Mouse (Mus musculus): ENCODE measurements at regions not wholly inside any gene's neighbourhood (a gene's known extent, or its start where the extent isn't known, plus 50 kb on each side); places are given as distances from the start of the nearest gene placed in this dataset.
"Not testable (repeated sequence)": the region's sequence is repeated elsewhere in the genome, so short reads cannot be mapped to it uniquely, and the experiment has no call there.

DNA sequence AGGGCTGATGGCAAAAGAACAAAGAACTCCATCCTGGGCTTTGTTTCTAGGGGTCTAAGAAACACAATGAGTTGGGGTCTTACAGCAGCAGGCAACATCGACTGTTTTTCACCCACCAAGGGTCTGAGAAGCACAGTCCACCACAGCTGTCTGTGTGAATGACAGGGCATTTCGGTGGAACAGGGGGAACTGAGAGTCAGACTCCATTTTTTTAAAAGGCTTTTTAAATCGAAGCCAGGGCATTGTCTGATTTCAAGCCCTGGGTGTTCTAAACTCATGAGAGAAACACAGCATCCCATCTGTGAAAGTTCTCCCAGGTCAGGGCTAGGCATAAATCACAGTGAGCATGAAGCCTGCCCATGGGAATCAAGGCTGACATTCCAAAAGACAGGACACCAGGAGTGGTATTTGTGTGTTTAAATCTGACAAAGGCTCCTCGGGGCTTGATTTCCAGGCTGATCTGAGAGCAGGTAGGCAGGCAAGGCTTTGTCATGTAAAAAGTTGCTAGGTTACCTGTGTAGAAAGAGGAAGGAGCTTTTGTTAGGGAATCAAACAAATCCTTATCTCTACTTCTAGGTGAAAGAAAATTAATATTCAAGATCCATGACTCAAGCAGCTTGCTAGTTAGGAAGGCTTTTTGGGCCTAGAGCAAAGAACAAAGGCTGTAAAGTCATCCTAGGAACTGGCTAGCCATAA, 184.8 kb upstream of the Gm10324 start:
- not testable (repeated sequence) for DNase-seq (ENCODE audit: low spot score in 2 of 2)

- DNase-seq (ENCODE audit: low spot score in 2 of 2): not testable (repeated sequence)
Observed at GRCm38 (mm10) chr13:65950250-65950649, 169.1 kb upstream of the Gm10324 start.

DNA sequence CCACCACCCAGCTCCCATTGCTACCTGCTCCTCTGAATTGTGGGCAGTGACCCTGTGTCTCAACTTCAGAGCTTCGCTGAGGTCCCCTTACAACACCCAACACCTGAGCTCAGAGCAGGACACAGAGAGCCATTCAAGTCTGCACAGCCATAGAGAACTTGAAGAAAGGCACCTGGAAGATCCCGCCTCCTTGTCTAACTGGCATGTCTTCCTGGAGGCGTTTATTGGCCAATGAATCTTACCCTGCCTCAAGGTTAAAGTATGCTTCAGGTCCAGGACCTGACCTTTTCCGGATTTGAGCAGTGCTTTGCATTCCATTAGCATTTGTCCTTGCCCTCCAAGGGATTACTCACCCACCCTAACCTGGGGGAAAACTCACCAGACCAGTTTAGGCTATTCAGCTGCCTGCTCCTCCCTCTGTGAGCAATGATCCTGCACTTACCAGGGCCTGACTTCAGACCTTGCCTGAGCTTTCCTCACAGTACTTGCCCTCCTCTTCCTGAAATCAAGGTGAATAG, 128.4 kb upstream of the Gm10324 start:
- not testable (repeated sequence) for DNase-seq (ENCODE audit: low spot score in 2 of 2)

- not testable (repeated sequence) for DNase-seq (ENCODE audit: low spot score in 2 of 2)
Observed at GRCm38 (mm10) chr13:66007505-66007904, 111.8 kb upstream of the Gm10324 start.

DNA sequence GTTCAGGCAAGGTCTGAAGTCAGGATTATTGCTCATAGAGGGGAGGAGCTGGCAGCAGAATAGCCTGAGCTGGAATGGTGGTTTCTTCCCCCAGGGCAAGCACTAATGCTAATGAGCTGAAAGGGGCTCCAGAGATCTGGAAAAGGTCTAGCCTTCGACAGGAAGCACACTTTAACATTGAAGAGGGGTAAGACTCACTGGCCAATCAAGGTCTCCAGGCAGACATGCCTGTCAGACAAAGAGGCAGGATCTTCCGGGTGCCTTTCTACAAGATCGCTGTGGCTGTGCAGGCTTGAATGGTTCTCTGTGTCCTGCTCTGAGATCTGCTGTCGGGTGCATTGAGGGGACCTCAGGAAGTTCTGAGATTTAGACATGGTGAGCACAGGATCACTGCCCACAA, 87.4 kb upstream of the Gm10324 start:
- DNase-seq (ENCODE audit: low spot score in 2 of 2): peak in 1 of 2 experiments; percentile 35

GRCm38 (mm10) chr13:66062676-66063075, 56.7 kb upstream of the Gm10324 start:
- DNase-seq (ENCODE audit: low spot score in 2 of 2): not testable (repeated sequence)

- DNase-seq (ENCODE audit: low spot score in 2 of 2): not testable (repeated sequence)
Observed at GRCm38 (mm10) chr13:66063388-66063787, 56.0 kb upstream of the Gm10324 start.

Data from urinary bladder, postnatal 4 days (tissue).